32 mouse cellular contexts compared by ENCODE assay signal in genomic region chr2:148387652-148388581, GRCm38 (mm10). TPM values are rescaled to one million over a fixed set of nuclear protein-coding genes. Genes with fewer than 3 reads are reported as not detected.
A peak's percentile ranks its signal among the peaks of the same experiment; 100 is the strongest.
DNase-seq lines count a peak whose midpoint lies in the region; ATAC-seq and TF ChIP-seq lines count a peak whose summit lies in the region.
"Had no signal": no experiment of that assay in that cellular context is flagged by ENCODE, and none has a peak within 500 bp of the region (broad histone marks: within the 10 kb centered on the region; RNA-seq: fewer than 3 reads in every experiment).

No protein-coding gene starts in this region.

- no peak overlapping the region for H3K4me2 ChIP-seq in intestine, embryonic 15.5 days (replicated peaks)
- H3K4me2 ChIP-seq: heart, embryonic 12.5 days; hindbrain, embryonic 12.5 days; liver, embryonic 15.5 days; lung, embryonic 15.5 days; neural tube, embryonic 13.5 days had no signal

- 0 out of 2 replicates have a peak overlapping the region, but pooled peaks have one; percentile 12 for H3K27ac ChIP-seq in heart, adult 2 months
- no peak overlapping the region for H3K27ac ChIP-seq in intestine, embryonic 15.5 days
- H3K27ac ChIP-seq: forebrain, embryonic 10.5 days; hindbrain, embryonic 12.5 days; limb, embryonic 10.5 days; liver, embryonic 15.5 days; lung, embryonic 15.5 days; neural tube, embryonic 13.5 days; stomach, postnatal 0 days had no signal

- H3K9ac ChIP-seq in heart, adult 2 months (ENCODE audit: low read depth, low read length): no peak overlapping the region
- H3K9ac ChIP-seq in intestine, embryonic 15.5 days: no peak overlapping the region
- H3K9ac ChIP-seq: heart, embryonic 12.5 days; hindbrain, embryonic 12.5 days; liver, embryonic 15.5 days; lung, embryonic 15.5 days; neural tube, embryonic 13.5 days had no signal

- 59% methylated on average over 6 of the region's 6 CpGs for WGBS in heart, adult 2 months
- WGBS in intestine, embryonic 15.5 days: 63% methylated on average over 6 of the region's 6 CpGs

- H3K4me3 ChIP-seq in heart, adult 2 months: no peak overlapping the region
- no peak overlapping the region for H3K4me3 ChIP-seq in intestine, embryonic 15.5 days (replicated peaks)
- H3K4me3 ChIP-seq: forebrain, embryonic 10.5 days; heart, embryonic 12.5 days; hindbrain, embryonic 12.5 days; limb, embryonic 10.5 days; liver, embryonic 15.5 days; lung, embryonic 15.5 days; myocyte; neural tube, embryonic 13.5 days had no signal

- no peaks in the 10 kb centered on the region for H3K9me3 ChIP-seq in intestine, embryonic 15.5 days
- H3K9me3 ChIP-seq: forebrain, embryonic 10.5 days; heart, embryonic 12.5 days; hindbrain, embryonic 12.5 days; limb, embryonic 10.5 days; liver, embryonic 15.5 days; lung, embryonic 15.5 days; neural tube, embryonic 13.5 days had no signal

- H3K4me1 ChIP-seq in heart, adult 2 months (ENCODE audit: control insufficient read depth, insufficient read depth, low read length): peaks cover under 1% of the 10 kb centered on the region; the same call in 1 of the 2 replicates
- H3K4me1 ChIP-seq in intestine, embryonic 15.5 days (replicated peaks): no peaks in the 10 kb centered on the region
- H3K4me1 ChIP-seq: forebrain, embryonic 10.5 days; heart, embryonic 12.5 days; hindbrain, embryonic 12.5 days; limb, embryonic 10.5 days; liver, embryonic 15.5 days; lung, embryonic 15.5 days; neural tube, embryonic 13.5 days had no signal

- peaks cover 2% of the 10 kb centered on the region; the same call in 1 of the 2 replicates for H3K36me3 ChIP-seq in heart, adult 2 months (ENCODE audit: control insufficient read depth, insufficient read depth, low read length)
- H3K36me3 ChIP-seq in intestine, embryonic 15.5 days: no peaks in the 10 kb centered on the region
- H3K36me3 ChIP-seq: forebrain, embryonic 10.5 days; G1E; heart, embryonic 12.5 days; hindbrain, embryonic 12.5 days; limb, embryonic 10.5 days; liver, embryonic 15.5 days; lung, embryonic 15.5 days; neural tube, embryonic 13.5 days had no signal

- no peak for DNase-seq in heart, adult 2 months
- DNase-seq in heart, postnatal 25 days (ENCODE audit: low spot score): no peak
- peak; percentile 35 to 66 for DNase-seq in left cerebral cortex, postnatal 14 days (ENCODE audit: low spot score in 2 of 2)
- no peak for DNase-seq in left cerebral cortex, postnatal 4 days
- DNase-seq in left cerebral cortex, postnatal 36 days (ENCODE audit: low spot score in 2 of 2): peak; percentile 36 to 56
- no peak for DNase-seq in thymus, postnatal 14 days
- DNase-seq: adrenal gland, adult 2 months; B cell, adult 2 months; cerebellum, adult 11-12 months; cerebellum, postnatal 10 days; heart, postnatal 10 days; kidney, adult 8-10 months; kidney, postnatal 10 days; liver; lung, postnatal 36 days had no signal

- no peak for TF ChIP-seq POLR2A in heart, adult 2 months (IDR thresholded peaks at IDR 0.05; ENCODE audit: insufficient read depth, low read depth, low read length)

- H3K27me3 ChIP-seq in heart, adult 2 months (ENCODE audit: control insufficient read depth, insufficient read depth, low read length): no peaks in the 10 kb centered on the region
- H3K27me3 ChIP-seq in intestine, embryonic 15.5 days (replicated peaks): no peaks in the 10 kb centered on the region
- H3K27me3 ChIP-seq: CH12.LX; hindbrain, embryonic 12.5 days; liver, embryonic 15.5 days; lung, embryonic 15.5 days; neural tube, embryonic 13.5 days; Patski had no signal

- no peaks in the 10 kb centered on the region for H3K79me2 ChIP-seq in heart, adult 2 months (replicated peaks; ENCODE audit: control insufficient read depth, insufficient read depth, low read length)

- no peak for TF ChIP-seq CTCF in heart, adult 2 months (IDR thresholded peaks at IDR 0.05)

- TF ChIP-seq EP300 in heart, adult 2 months (IDR thresholded peaks at IDR 0.05; ENCODE audit: insufficient read depth, low read depth, low read length): no peak

- peak; percentile 65 for ATAC-seq in intestine, embryonic 15.5 days
- ATAC-seq: forebrain, embryonic 16.5 days; midbrain, embryonic 16.5 days; Patski had no signal

- intact Hi-C loops in heart, adult 2 months (cut with DNase I): no loop called here
- intact Hi-C loops in heart, postnatal 25 days (cut with DNase I): no loop called here
- intact Hi-C loops in left cerebral cortex, postnatal 14 days (cut with DNase I): no loop called here
- intact Hi-C loops in left cerebral cortex, postnatal 4 days (cut with DNase I): no loop called here
- intact Hi-C loops in left cerebral cortex, postnatal 36 days (cut with DNase I): no loop called here

RNA-seq across cellular contexts. Expression of gene Sstr4, which starts 7.2 kb away (rescaled TPM):
- 1 to 10 TPM; 1.1 to 2.0 TPM for total RNA-seq in heart, adult 2 months (2021)
- polyA plus RNA-seq in heart, adult 2 months (2012; rRNA removed): 1.4 and 2.4 TPM in 2 replicates
- total RNA-seq in heart, postnatal 25 days (2021): 1 to 10 TPM; 1.0 to 1.2 TPM
- total RNA-seq in left cerebral cortex, postnatal 14 days (2021): 10 to 100 TPM; 45.3 to 47.2 TPM
- 10 to 100 TPM; 19.7 to 21.2 TPM for total RNA-seq in left cerebral cortex, postnatal 4 days (2021)
- polyA plus RNA-seq in intestine, embryonic 15.5 days (2015; fragmentation: Nextera tagmentation; extraction: Ambion mirVana): 2.2 and 2.4 TPM in 2 replicates
- 10 to 100 TPM; 36.1 to 37.9 TPM for total RNA-seq in left cerebral cortex, postnatal 36 days (2021)
- total RNA-seq: CH12.LX; G1E; granulocyte monocyte progenitor cell, adult 5-6 weeks; megakaryocyte-erythroid progenitor cell, adult 5-6 weeks had no signal
- polyA plus RNA-seq: G1E; liver, embryonic 15.5 days; myocyte; Patski had no signal

RNA-seq across cellular contexts. Expression of gene Thbd, which starts 20.1 kb away (rescaled TPM):
- 10 to 100 TPM; 41.7 to 47.8 TPM for total RNA-seq in heart, adult 2 months (2021)
- 38.9 and 65.0 TPM in 2 replicates for polyA plus RNA-seq in heart, adult 2 months (2012; rRNA removed)
- total RNA-seq in heart, postnatal 25 days (2021): 10 to 100 TPM; 41.8 to 57.1 TPM
- 10 to 100 TPM; 10.6 to 12.6 TPM for total RNA-seq in left cerebral cortex, postnatal 14 days (2021)
- 10 to 100 TPM; 12.8 to 12.9 TPM for total RNA-seq in left cerebral cortex, postnatal 4 days (2021)
- 46.1 and 47.0 TPM in 2 replicates for polyA plus RNA-seq in intestine, embryonic 15.5 days (2015; fragmentation: Nextera tagmentation; extraction: Ambion mirVana)
- 10 to 100 TPM in 1 of 2 experiments, 1 to 10 TPM in 1; 7.1 to 13.5 TPM for total RNA-seq in left cerebral cortex, postnatal 36 days (2021)
- total RNA-seq: CH12.LX, G1E had no signal
- polyA plus RNA-seq: G1E, Patski had no signal

RNA-seq across cellular contexts. Expression of gene Cd93, which starts 55.4 kb away (rescaled TPM):
- total RNA-seq in heart, adult 2 months (2021): 10 to 100 TPM; 47.8 to 51.8 TPM
- polyA plus RNA-seq in heart, adult 2 months (2012; rRNA removed): 28.1 and 52.2 TPM in 2 replicates
- 10 to 100 TPM; 70.2 to 74.9 TPM for total RNA-seq in heart, postnatal 25 days (2021)
- 10 to 100 TPM; 15.6 to 17.1 TPM for total RNA-seq in left cerebral cortex, postnatal 14 days (2021)
- 10 to 100 TPM; 24.7 to 26.9 TPM for total RNA-seq in left cerebral cortex, postnatal 4 days (2021)
- 9.5 and 10.3 TPM in 2 replicates for polyA plus RNA-seq in intestine, embryonic 15.5 days (2015; fragmentation: Nextera tagmentation; extraction: Ambion mirVana)
- total RNA-seq in left cerebral cortex, postnatal 36 days (2021): 1 to 10 TPM; 5.0 to 5.2 TPM

Comparison
In these comparisons a context has a peak if more than half of its experiments do, and no peak if none do; other contexts are left out.
1. DNase-seq: peak in left cerebral cortex, postnatal 14 days (2 of 2) and left cerebral cortex, postnatal 36 days (2 of 2); none in heart, adult 2 months (0 of 2), heart, postnatal 25 days (single experiment), left cerebral cortex, postnatal 4 days (single experiment) and thymus, postnatal 14 days (single experiment).
2. RNA of gene Sstr4, which starts 7.2 kb away (total RNA-seq): 45.3 to 47.2 TPM in left cerebral cortex, postnatal 14 days, 36.1 to 37.9 TPM in left cerebral cortex, postnatal 36 days and 19.7 to 21.2 TPM in left cerebral cortex, postnatal 4 days; 1.1 to 2.0 TPM in heart, adult 2 months and 1.0 to 1.2 TPM in heart, postnatal 25 days; every median in the first group is over 4 times any median in the second.